Mouse (Mus musculus) heart, embryonic 12.5 days (tissue): ENCODE results near the gene Spen. TPM values are rescaled to one million over a fixed set of nuclear protein-coding genes. Genes with fewer than 3 reads are reported as not detected.

Experiments used
- ATAC-seq: fragments of 200-750 bp; cut with Nextera tagmentation; 2 replicates; pipeline ENCODE4 v1.8.0; 2017; ENCODE audit warnings: moderate TSS enrichment, moderate library complexity; ENCODE audit not compliant: insufficient number of reproducible peaks, low FRiP score
- H3K27ac ChIP-seq: fragments of 300-500 bp; sonication (generic); 2 replicates; pipeline ENCODE4 v1.5.1; 2016; ENCODE audit warnings: mild to moderate bottlenecking, moderate library complexity; ENCODE audit not compliant: poor library complexity, severe bottlenecking
- H3K27me3 ChIP-seq: fragments of 300-500 bp; sonication (generic); replicated peaks from 2 replicates; pipeline ENCODE4 v1.6.1; 2016; ENCODE audit warnings: mild to moderate bottlenecking, moderate library complexity
- H3K36me3 ChIP-seq: fragments of 300-500 bp; sonication (generic); 2 replicates; pipeline ENCODE4 v1.6.1; 2016; ENCODE audit warnings: mild to moderate bottlenecking, moderate library complexity
- H3K4me1 ChIP-seq: fragments of 300-500 bp; sonication (generic); replicated peaks from 2 replicates; pipeline ENCODE4 v1.6.1; 2016; ENCODE audit warnings: mild to moderate bottlenecking
- H3K4me2 ChIP-seq: fragments of 300-500 bp; sonication (generic); 2 replicates; pipeline ENCODE4 v1.6.1; 2016; ENCODE audit warnings: mild to moderate bottlenecking, moderate library complexity
- H3K4me3 ChIP-seq: fragments of 300-500 bp; sonication (generic); 2 replicates; pipeline ENCODE4 v1.5.1; 2016; ENCODE audit warnings: mild to moderate bottlenecking
- H3K9ac ChIP-seq: fragments of 300-500 bp; sonication (generic); 2 replicates; pipeline ENCODE4 v1.6.1; 2016; ENCODE audit warnings: mild to moderate bottlenecking, moderate library complexity
- H3K9me3 ChIP-seq: fragments of 300-500 bp; sonication (generic); replicated peaks from 2 replicates; pipeline ENCODE4 v1.6.1; 2016; ENCODE audit warnings: mild to moderate bottlenecking, moderate library complexity
- WGBS: fragments of 180-500 bp; shearing (Covaris S2); methylation state at CpG from one replicate; pipeline ENCODE4 v1.1.7; 2016; 5-methylcytosine and 5-hydroxymethylcytosine counted together
- polyA plus RNA-seq: library from polyadenylated mRNA; unstranded; fragments of >200 nt; fragmentation: Nextera tagmentation; extraction: Ambion mirVana; gene quantifications from 2 replicates; pipeline ENCODE4 v1.2.1, GENCODE M21; 2016

The Spen gene
- polyA plus RNA-seq, 1 experiment from 2014 or later: 9.1 TPM

GRCm38 (mm10) chr4:141427921-141428320, 110.5 kb downstream of the Spen start:
- no peaks in the 10 kb centered on the region for H3K27me3 ChIP-seq
- no peak overlapping the region for H3K4me2 ChIP-seq
- H3K9me3 ChIP-seq: no peaks in the 10 kb centered on the region
- H3K4me1 ChIP-seq: peaks cover 32% of the 10 kb centered on the region
- H3K27ac ChIP-seq: no peak overlapping the region
- ATAC-seq: no peak
- 85% methylated on average over 13 of the region's 13 CpGs for WGBS
- no peak overlapping the region for H3K4me3 ChIP-seq
- peaks cover 2% of the 10 kb centered on the region; the same call in 1 of the 2 replicates for H3K36me3 ChIP-seq
- H3K9ac ChIP-seq: no peak overlapping the region

GRCm38 (mm10) chr4:141426796-141427745, 111.3 kb downstream of the Spen start:
- 58% methylated on average over 10 of the region's 10 CpGs for WGBS
- Histone ChIP-seq H3K27ac (peak overlapping the region; percentile 99), H3K4me2 (peak overlapping the region; percentile 89)

GRCm38 (mm10) chr4:141425484-141426479, 112.6 kb downstream of the Spen start:
- peak; percentile 72 for ATAC-seq
- Histone ChIP-seq H3K4me1 (peaks cover 39% of the 10 kb centered on the region), H3K9me3 (no peaks in the 10 kb centered on the region), H3K9ac (peak overlapping the region; percentile 87), H3K36me3 (peaks cover 2% of the 10 kb centered on the region; the same call in 1 of the 2 replicates), H3K27me3 (no peaks in the 10 kb centered on the region), H3K27ac (peak overlapping the region; percentile 99), H3K4me3 (peak overlapping the region; percentile 57), H3K4me2 (peak overlapping the region; percentile 89)
- 3% methylated on average over 36 of the region's 36 CpGs for WGBS

More at GRCm38 (mm10) chr4:141426796-141427745, 111.3 kb downstream of the Spen start:
- peak overlapping the region; percentile 57 for H3K4me3 ChIP-seq
- H3K4me1 ChIP-seq: peaks cover 32% of the 10 kb centered on the region
- peak overlapping the region; percentile 87 for H3K9ac ChIP-seq
- no peak for ATAC-seq
- H3K27me3 ChIP-seq: no peaks in the 10 kb centered on the region
- peaks cover 2% of the 10 kb centered on the region; the same call in 1 of the 2 replicates for H3K36me3 ChIP-seq
- no peaks in the 10 kb centered on the region for H3K9me3 ChIP-seq

GRCm38 (mm10) chr4:141423691-141424431, 114.5 kb downstream of the Spen start:
- Histone ChIP-seq H3K9me3 (no peaks in the 10 kb centered on the region), H3K4me3 (peak overlapping the region; percentile 57), H3K4me2 (peak overlapping the region; percentile 89), H3K36me3 (peaks cover 2% of the 10 kb centered on the region; the same call in 1 of the 2 replicates), H3K27ac (peak overlapping the region; percentile 99), H3K9ac (peak overlapping the region; percentile 87), H3K27me3 (no peaks in the 10 kb centered on the region), H3K4me1 (peaks cover 55% of the 10 kb centered on the region)
- 63% methylated on average over 13 of the region's 13 CpGs for WGBS
- no peak for ATAC-seq

GRCm38 (mm10) chr4:141423288-141423687, 115.1 kb downstream of the Spen start:
- peak overlapping the region; percentile 87 for H3K9ac ChIP-seq

GRCm38 (mm10) chr4:141422841-141423240, 115.6 kb downstream of the Spen start:
- ATAC-seq: no peak
- peaks cover 55% of the 10 kb centered on the region for H3K4me1 ChIP-seq
- peak overlapping the region; percentile 89 for H3K4me2 ChIP-seq
- H3K36me3 ChIP-seq: peaks cover 2% of the 10 kb centered on the region; the same call in 1 of the 2 replicates
- 48% methylated on average over 5 of the region's 5 CpGs for WGBS
- H3K9ac ChIP-seq: peak overlapping the region; percentile 87
- peak overlapping the region; percentile 99 for H3K27ac ChIP-seq
- H3K4me3 ChIP-seq: peak overlapping the region; percentile 57
- no peaks in the 10 kb centered on the region for H3K9me3 ChIP-seq
- no peaks in the 10 kb centered on the region for H3K27me3 ChIP-seq

More at GRCm38 (mm10) chr4:141423288-141423687, 115.1 kb downstream of the Spen start:
- peak overlapping the region; percentile 99 for H3K27ac ChIP-seq
- H3K9me3 ChIP-seq: no peaks in the 10 kb centered on the region
- H3K4me1 ChIP-seq: peaks cover 55% of the 10 kb centered on the region
- H3K4me2 ChIP-seq: peak overlapping the region; percentile 89
- no peaks in the 10 kb centered on the region for H3K27me3 ChIP-seq
- no peak for ATAC-seq
- H3K36me3 ChIP-seq: peaks cover 2% of the 10 kb centered on the region; the same call in 1 of the 2 replicates
- WGBS: 52% methylated on average over 5 of the region's 5 CpGs
- peak overlapping the region; percentile 57 for H3K4me3 ChIP-seq

- H3K27ac ChIP-seq: peak overlapping the region; percentile 99
- peaks cover 43% of the 10 kb centered on the region for H3K4me1 ChIP-seq
- peaks cover 2% of the 10 kb centered on the region; the same call in 1 of the 2 replicates for H3K36me3 ChIP-seq
- peak; percentile 66 for ATAC-seq
- H3K27me3 ChIP-seq: no peaks in the 10 kb centered on the region
- H3K4me2 ChIP-seq: peak overlapping the region; percentile 89
- H3K9ac ChIP-seq: peak overlapping the region; percentile 87
- 15% methylated on average over 14 of the region's 14 CpGs for WGBS
- H3K9me3 ChIP-seq: no peaks in the 10 kb centered on the region
- peak overlapping the region; percentile 57 for H3K4me3 ChIP-seq
Measured at GRCm38 (mm10) chr4:141421423-141421822, 117.0 kb downstream of the Spen start.

- Histone ChIP-seq H3K4me2 (peak overlapping the region; percentile 89), H3K9me3 (no peaks in the 10 kb centered on the region), H3K9ac (peak overlapping the region; percentile 70), H3K4me1 (peaks cover 42% of the 10 kb centered on the region), H3K27me3 (no peaks in the 10 kb centered on the region), H3K4me3 (peak overlapping the region; percentile 57), H3K36me3 (peaks cover 2% of the 10 kb centered on the region; the same call in 1 of the 2 replicates), H3K27ac (peak overlapping the region; percentile 99)
- ATAC-seq: no peak
- WGBS: 14% methylated on average over 9 of the region's 9 CpGs
Measured at GRCm38 (mm10) chr4:141420886-141421285, 117.5 kb downstream of the Spen start.

GRCm38 (mm10) chr4:141420192-141420829, 118.1 kb downstream of the Spen start, which contains the start of gene Hspb7:
Gene Hspb7, plus strand, starts transcription at chr4:141420779.
- Histone ChIP-seq H3K4me3 (peak within 1 kb of the TSS; percentile 57), H3K4me2 (peak within 1 kb of the TSS; percentile 89)
- WGBS: 35% methylated on average over 9 of the region's 9 CpGs

More at GRCm38 (mm10) chr4:141420192-141420829, 118.1 kb downstream of the Spen start, which contains the start of gene Hspb7:
- Histone ChIP-seq H3K4me1 (peaks cover 42% of the 10 kb centered on the region), H3K27me3 (no peaks in the 10 kb centered on the region), H3K9ac (peak within 1 kb of the TSS; percentile 87), H3K36me3 (peaks cover 2% of the 10 kb centered on the region; the same call in 1 of the 2 replicates), H3K9me3 (no peaks in the 10 kb centered on the region), H3K27ac (peak within 1 kb of the TSS; percentile 99)
- no peak for ATAC-seq
